Mouse (Mus musculus) heart, postnatal 0 days (tissue): Measurements from ENCODE around the gene Adcy3.

Experiments
- CTCF ChIP-seq: IDR thresholded peaks from 2 replicates; pipeline ENCODE4 v1.5.1; 2016; ENCODE audit warnings: antibody characterized with exemption, control low read depth, low read depth
- EP300 ChIP-seq: IDR thresholded peaks from 2 replicates; pipeline ENCODE4 v1.6.1; 2016; ENCODE audit warnings: antibody characterized with exemption, low read depth

DNA sequence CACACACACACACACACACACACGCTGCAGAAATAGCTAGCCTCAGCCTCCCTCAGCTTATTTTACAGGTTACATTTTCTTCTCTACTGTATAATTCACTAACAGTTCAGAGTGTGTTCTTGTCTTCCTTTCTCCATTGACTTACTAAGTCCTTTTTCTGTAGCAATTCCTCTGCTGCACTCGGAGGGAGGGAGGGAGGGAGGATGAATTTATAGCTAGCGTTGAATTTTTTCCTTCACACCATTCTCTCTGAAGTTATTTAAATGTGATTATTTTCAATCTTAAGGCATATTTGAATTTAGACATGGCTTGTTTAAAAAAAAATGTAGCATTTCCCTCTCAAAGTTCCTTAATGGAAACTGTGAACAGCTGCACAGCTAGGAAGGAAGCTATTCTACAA lies 15.8 kb upstream of the Adcy3 start:
- TF ChIP-seq CTCF (no peak), EP300 (no peak)
